Mouse (Mus musculus) heart, postnatal 0 days (tissue): ENCODE results near the gene Ano6.

ENCODE experiments used
- CTCF ChIP-seq: IDR thresholded peaks from 2 replicates; pipeline ENCODE4 v1.5.1; 2016; ENCODE audit warnings: antibody characterized with exemption, control low read depth, low read depth
- EP300 ChIP-seq: IDR thresholded peaks from 2 replicates; pipeline ENCODE4 v1.6.1; 2016; ENCODE audit warnings: antibody characterized with exemption, low read depth

DNA sequence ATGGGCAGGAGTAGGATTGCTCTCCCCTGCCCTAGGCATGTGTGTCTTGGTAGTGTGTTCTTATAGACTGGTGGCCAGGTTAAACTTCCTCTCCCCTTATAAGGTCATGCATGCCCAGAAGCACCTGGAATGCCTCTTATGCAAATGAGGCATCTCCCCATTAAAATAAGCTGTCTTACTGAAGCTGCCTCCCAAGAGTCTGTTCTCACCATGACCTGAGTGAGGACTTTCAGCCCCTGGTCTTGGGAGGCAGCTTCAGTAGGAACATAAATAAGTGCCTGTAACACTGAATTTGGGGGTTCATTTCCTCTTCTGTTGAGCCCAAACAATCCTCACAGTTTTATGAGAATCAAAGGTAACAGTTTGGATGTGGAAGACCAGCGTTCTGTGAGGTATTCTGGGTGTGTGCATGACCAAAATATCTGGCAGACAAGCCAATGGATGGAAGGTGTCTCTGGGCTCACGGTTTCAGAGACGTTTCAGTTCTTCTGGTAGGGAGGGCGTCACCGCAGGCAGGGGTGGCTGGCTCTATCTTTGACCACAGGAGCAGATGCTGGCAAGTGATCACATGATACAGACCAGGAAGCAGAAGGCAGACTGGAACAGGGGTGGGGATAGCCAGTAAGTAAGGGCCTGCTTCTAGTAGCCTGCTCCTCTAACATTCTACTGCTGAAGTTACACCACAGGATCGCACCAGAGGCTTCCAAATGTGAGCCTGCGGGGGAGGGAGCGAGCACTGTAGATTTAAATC is 22.4 kb downstream of the Ano6 start:
- TF ChIP-seq CTCF (no peak), EP300 (no peak)
